Mouse (Mus musculus) lung, adult 2 months (tissue): ENCODE data around the gene Slc32a1.

Source experiments
- CTCF ChIP-seq: fragments of 200-500 bp; IDR thresholded peaks from 2 replicates; pipeline ENCODE4 v1.5.1; 2011; ENCODE audit warnings: mild to moderate bottlenecking, low read length, control low read depth; ENCODE audit not compliant: insufficient read depth
- POLR2A ChIP-seq: fragments of 200-500 bp; IDR thresholded peaks from 2 replicates; pipeline ENCODE4 v1.6.1; 2011; ENCODE audit warnings: low read depth, mild to moderate bottlenecking, control low read depth, low read length, borderline replicate concordance; ENCODE audit errors: extremely low read depth

DNA sequence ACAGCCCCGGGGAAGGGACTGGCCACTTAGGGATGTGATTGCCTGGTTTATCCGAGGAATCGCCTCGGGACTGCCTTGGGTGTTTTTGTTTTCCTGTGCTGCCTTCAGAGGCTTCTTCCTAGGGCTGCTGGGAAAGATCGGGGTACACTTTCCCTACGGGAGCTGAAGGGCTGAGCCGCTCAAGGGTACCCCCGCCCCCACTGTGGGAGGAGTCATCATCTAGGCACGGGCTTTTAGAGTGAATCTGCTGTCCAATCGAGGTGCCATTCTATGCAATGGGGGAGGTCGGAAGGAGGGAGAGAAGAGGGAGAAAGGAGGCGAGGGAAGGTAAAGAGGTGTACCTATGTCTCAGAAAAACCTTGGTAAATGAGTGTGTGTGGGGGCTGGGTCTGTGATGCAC lies 5.7 kb downstream of the Slc32a1 start:
- no peak for TF ChIP-seq CTCF
- TF ChIP-seq POLR2A: no peak
